Mouse (Mus musculus) adrenal gland, adult 18-20 months (tissue): ENCODE results near the gene Zfp36l1. TPM values are rescaled to one million over a fixed set of nuclear protein-coding genes. Genes with fewer than 3 reads are reported as not detected.

Source experiments
- DNase-seq, 2 experiments: peaks; one replicate each; pipeline ENCODE4 v3.0.0; 2021 to 2022; ENCODE audit warnings: low spot score in 2 of 2
- total RNA-seq, 2 experiments: library from RNA; stranded (reverse); gene quantifications; 1 replicate in 1 of 2; 2 replicates in 1 of 2; pipeline ENCODE4 v1.2.3; 2021

Zfp36l1 gene
- total RNA-seq, 2 experiments from 2014 or later = 172 to 225 TPM

DNA sequence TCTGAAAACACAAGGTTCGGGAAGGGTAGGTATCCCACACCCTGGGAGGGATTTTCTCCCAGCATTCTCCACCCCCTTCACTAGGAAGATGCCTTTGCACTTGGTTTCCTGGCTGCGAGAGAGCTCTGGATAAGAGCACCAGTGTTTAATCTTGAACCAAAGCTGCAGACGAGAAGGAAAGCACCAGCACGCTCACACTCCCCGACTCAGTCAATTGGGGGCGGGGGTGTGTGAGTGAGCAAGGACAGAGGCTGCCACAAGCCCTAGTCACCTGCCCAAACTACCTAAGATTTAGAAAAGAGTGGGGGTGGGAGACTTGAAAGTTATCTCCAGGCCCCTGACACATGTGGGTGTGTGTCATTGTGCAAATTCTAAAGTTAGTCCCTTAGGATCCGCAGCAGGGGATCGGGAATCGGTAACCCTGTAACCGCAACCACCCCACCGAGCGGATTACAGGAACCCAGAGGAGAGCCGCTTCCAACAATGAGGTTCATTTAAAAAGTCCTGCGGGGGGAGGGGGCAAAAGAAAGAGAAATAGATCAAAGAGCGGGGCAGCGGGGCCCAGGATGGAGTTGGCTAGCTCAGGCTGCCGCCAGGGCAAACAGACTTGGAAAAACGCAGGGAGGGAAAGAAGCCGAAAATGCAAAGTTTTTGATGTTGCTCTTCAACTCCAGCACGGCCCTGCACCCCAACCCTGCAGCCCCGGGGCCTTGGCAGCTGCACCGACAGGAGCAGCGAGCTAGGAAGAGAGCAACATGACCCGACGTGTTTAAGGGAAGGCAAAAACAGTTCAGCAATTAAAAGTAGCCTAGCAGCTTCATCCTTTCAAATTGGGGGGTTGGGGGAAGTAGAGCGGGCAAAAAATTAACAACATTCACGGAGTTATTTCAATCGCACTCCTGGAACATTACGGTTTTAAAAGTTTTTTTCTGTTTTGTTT is 1.4 kb downstream of the Zfp36l1 start:
- peak; percentile 41 to 49 for DNase-seq

DNA sequence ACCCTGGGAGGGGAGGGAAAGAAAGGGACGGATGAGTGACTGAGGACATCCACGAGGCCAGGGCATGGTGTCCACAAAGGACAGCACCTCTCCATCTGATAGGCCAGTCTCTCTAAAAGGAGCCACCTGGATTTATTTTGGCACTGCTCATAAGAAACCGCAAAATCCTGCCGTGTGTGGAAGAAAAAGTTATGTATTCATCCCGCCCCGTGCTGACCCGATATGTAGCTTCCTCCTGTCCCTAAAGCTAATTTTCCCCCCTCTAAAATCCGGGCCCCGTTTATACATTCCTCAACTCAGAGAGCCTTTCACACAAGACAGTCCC is 2.3 kb downstream of the Zfp36l1 start:
- DNase-seq = no peak

DNA sequence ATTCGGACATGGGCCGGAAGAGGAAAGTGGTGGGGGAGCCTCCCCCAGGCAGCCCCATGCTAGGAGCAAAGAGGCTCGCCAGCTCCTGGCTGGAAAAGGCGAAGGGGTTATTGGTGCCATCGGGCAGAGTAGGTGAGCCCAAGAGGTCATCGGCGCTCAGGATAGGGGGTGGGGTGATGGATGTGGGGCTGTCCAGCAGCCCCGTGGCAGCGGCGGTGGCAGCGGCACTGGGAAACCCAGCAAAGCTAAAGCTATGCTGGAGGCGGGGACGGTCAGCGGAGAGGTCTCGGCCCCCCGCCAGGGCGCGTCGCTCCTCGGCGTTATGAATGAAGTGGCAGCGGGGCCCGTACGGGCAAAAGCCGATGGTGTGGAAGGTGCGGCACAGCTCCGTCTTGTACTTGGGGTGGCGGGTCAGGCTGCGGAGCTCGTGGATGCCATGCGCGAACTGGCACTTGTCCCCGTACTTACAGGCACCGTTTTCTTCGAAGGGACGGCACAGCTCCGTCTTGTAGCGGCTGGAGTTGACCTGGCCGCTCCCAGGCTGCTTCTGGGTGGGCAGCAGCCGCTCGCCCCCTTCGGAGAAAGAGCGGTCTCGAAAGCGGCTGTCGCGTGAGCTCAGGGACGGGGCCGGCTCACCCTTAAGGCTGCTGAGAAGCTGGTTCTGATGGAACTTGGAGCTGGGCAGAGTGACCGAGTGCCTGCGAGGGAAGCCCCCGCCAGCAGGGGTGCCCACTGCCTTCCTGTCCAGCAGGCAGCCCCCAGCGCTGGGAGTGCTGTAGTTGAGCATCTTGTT is 2.9 kb downstream of the Zfp36l1 start:
- peak; percentile 59 to 63 for DNase-seq

DNA sequence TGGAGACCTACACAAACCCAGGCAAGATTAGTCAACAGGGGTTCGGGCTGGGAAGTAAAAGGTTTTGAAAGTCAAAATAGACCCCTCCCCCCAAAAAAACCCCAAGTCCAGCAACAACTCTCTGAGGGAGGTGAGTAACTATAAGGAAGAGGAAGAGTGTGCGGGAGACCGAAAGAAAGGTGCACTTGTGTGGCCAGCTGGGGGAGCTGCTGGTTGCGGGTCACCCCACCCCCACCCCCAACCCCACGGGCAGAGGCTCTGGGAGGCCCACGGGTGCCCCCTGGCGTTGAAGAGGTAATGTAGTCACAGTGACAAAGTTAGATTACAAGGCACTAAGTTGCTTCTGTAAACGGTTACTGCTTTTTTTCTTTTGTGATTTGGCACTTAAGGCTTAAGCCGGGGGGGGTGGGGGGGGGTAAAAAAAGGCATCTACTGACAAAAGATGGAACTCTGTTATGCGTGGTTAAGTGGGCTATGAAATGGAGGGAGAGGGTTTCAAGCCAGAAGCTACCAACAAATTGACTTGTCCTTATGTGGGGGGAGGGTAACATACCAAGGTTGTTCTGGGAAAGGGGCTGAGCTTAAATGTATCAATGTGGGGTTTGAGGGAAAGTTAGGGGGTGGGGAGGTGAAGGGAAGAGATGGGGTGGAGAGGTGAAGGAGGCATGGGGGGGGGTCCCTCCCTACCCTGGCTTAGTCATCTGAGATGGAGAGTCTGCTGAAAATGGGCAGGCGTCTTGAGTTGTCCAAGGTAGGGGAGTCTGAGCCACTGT is 3.7 kb downstream of the Zfp36l1 start:
- DNase-seq = peak; percentile 80 to 83

DNA sequence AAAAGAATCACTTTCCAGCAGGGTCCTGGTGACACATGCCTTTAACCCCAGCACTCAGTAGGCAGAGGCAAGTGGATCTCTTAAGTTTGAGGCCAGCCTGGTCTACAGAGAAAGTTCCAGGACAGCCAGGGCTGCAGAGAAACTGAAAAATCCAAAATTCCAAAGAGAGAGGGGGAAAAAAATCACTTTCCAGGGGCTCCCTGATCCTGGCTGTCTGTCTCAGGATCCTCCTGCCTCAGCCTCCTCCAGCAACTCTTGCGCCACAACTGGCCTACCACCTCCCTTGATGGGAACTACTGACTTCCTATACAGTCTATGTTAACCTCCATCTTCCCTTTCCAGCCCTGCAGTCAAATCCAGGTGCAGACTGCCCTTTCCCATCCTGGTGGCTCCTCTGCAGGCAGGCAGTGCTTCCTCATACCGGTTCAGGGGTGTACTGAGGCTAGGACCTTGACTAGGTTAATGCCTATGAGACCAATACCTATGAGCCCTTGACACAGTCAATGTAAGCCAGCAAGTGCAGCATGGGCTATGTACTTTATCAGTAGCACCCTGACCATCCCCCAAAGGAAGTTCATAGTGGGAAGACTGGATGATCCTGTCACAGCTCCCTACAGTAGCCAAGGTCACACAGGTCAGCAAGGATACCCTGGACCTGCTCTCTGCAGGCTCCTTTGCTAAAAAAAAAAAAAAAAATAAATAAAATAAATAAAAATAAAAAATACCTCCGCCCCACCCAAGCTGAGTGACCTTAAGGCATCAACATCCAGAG is 5.7 kb downstream of the Zfp36l1 start:
- DNase-seq = no peak

DNA sequence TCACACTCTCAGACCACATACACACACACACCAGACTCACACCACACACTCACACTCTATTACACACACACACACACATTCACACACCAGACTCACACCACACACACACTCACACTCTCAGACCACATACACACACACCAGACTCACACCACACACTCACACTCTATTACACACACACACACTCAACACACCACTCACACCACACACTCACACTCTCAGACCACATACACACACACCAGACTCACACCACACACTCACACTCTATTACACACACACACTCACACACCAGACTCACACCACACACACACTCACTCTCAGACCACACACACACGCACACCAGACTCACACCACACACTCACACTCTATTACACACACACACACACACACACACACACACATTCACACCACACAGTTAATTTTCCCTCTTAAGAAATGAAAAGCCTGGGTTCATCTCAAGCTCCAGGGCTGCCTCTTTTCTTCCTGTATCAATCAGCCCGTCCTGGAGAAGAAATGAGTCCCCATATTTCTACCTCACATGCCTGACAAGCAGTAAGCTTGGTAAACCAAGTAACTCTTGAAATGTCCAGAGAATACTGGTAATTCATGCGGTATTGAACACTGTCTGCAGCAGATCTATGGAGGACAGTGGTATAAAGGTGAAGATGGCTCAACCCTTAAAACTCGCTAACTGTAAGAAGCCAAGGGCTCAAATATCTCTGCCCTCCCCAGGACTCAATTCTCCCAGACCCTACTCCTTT is 6.5 kb downstream of the Zfp36l1 start:
- DNase-seq = no peak

DNA sequence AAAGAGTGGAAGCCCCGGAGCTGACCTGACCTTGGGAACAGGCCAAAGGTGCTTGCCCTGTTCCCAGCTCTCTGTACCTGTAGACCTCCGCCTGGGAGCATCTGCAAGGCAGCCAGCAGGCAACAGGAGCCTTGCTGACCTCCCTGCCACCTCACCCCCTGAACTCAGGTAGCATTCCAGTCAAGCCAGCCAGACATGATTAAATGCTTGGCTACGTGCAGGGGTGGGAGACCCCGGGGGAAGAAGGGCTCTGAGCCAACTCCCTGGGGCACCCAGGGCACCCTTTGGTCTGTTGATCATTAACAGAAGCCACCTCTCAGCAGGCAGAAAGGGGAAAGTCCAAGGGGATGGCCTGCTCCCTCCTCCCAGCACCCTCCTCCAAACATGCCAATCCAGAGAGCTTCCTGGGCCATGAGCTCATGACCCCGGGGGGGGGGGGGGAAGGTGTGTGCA is 9.3 kb downstream of the Zfp36l1 start:
- DNase-seq = no peak

DNA sequence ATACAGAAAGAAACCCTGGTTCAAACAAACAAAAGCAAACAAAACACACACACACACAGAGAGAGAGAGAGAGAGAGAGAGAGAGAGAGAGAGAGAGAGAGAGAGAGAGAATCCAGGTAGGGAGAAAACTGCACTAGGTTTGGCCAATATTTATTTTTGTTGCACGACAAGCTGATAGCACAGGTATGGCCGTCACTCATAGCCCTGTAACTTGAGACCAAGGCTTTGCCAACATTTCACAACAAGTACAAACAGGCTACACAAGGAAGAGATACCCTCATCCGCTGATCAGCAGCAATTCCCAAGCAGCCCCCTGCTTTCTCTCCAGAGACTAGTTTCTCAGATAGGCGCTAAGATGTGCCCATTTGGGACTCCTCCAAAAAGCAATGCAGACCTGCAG is 9.7 kb downstream of the Zfp36l1 start:
- DNase-seq = no peak

DNA sequence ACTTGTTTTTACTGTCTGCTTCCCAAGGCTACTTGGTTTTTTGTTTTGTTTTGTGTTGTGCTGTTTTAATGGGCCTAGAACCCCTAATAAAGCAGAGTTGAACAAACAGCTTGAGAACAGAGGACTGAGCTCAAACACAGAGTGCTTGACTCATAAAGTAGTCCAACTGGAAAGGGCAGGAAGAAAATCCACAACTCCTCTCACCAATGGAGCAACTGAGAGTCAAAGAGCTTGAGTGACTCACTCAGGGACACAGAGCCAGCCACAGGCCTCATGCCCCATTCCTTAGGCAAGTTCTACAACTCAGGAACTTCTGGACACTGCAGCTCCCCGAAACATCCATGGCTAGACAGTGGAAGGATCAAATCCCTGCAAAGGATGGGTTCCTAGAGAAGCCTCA is 14.0 kb downstream of the Zfp36l1 start:
- DNase-seq = no peak

DNA sequence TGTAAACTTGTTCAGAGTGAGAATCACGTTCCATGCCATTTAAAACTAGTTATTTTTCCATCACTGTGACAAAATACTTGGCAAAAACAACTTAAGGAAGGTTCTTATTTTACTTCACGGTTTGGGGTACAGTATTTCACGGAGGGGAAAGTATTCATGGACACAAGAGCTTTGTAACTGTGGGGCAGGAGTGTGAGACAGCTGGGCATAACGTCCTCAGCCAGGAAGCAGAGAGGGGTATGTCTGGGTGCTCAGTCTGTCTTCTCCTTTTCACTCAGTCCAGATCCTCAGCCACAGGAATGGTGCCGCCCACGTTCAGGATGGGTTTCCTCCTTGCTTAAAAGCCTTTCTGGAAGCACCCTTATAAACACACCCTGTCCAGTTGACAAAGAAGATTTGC is 16.1 kb downstream of the Zfp36l1 start:
- DNase-seq = no peak

DNA sequence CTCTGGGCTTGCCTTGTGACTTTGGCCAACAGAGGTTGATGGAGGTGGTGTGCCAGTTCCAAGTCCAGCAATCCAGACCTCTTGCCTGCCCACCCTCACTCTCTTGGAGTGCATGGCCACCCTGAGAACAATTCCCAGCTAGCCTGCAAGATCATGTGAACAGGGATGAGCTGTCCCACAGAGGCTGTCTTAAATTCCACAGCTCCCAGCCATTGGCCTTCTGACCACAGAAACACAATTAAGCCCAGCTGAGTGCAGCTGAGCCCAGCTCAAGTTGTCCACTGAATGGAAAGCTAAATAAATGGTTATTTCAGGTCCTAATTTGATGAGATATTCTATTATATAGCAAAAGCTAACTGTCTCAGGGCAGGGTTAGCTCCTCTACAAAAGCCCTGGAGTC is 20.0 kb downstream of the Zfp36l1 start:
- DNase-seq = no peak

DNA sequence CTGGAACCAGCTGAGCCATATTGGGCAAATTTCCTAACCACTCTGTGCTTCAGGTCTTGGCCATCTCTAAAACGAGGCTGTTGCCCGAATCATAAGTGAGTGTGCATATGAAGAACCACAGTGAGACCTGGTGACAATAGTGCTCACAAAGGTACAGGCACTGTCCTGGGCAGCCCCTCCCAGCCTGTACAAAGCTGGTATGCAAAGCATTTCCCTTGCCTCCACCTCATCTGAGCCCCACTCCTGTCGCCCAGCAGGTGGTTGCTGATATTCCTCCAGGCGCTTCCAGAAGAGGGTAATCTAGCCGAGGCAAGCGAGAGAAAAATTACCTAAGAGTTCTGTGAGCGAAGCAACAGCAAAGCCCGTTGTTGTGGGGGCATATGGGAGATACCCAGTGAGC is 21.7 kb downstream of the Zfp36l1 start:
- DNase-seq = no peak

DNA sequence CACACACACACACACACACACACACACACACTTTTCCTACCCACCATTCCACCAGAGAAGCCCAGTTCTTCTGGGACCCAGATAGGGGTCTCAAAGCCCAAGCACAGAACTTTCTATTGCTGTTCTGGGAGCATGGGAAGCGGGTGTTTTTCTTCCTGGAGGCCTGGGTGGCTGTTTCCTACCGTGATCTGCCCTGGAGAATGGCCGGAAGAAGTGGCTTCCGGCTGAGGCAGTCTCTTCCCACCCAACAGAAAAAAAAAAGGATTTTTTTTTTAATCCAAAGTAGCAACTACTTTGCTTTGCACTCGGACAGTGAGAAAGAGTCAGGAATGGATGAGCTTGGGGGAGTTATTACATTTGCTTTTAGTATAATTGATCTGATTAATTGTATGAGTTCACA is 22.3 kb downstream of the Zfp36l1 start:
- no peak for DNase-seq

DNA sequence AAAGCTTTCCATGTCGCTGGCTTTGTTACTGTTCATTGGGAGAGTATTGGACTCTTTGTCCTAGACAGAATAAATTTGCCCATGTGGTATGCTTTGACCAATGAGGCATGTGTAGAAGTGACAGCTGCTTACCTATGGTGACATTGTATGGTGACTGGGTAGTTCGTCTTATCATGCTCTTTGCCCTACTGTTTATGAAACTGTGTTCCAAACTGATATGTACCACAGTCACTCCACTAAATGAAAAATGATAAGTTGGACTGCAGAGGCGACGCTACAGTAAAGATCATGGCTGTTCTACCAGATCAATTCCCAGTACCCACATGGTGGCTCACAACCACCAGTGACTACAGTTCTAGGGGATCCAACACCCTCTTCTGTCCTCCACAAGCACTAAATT is 24.7 kb downstream of the Zfp36l1 start:
- no peak for DNase-seq

DNA sequence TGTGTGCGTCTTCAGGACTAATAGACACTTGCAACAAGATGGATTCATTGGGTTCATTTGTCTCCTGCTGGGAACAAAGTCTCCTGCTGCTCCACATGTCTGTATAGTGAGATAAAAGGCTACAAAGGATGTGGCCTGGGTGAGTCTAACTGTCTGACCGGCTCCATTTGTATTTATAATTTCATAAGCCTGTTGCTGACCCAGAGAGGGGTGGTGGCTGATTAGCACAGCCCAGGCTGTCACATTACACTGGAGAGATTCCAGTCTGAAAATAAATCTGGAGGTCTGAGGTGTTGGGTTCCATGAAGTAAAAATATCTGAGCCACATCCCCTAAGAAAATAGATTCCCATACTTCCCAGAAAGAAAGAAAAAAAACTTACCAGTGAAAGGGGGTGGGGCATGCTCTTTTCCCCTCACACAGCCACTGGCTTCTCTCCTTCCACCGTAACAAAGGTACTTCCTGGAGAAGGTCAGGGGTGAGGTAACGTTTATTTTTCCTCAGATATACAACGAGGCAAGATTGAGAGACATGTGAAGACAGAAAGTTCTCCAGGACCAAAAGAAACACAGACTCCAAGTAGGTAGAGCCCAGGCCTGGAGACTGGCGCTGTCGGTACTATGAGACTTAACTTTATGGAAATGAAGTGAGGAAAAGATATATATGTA is 28.2 kb downstream of the Zfp36l1 start:
- no peak for DNase-seq

DNA sequence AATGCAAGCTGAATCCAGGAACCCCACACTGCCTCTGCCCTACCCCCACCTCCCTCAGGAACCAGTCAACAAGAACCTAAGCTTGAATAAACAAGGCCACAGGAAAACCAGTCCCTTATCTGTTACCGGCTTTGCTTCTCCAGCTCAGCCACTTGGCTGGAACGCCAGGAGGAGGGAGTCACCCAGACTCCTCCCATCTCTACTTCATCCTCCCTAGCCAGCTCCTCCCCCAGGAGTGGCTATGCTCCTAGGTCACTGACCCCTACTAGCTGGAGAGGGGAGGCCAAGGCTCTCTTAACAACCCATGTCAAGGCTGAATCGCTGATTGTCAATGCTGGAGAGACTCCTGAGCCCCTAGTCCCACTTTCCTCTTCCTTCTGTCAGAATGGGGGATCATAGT is 28.9 kb downstream of the Zfp36l1 start:
- peak in 1 of 2 experiments; percentile 50 for DNase-seq

DNA sequence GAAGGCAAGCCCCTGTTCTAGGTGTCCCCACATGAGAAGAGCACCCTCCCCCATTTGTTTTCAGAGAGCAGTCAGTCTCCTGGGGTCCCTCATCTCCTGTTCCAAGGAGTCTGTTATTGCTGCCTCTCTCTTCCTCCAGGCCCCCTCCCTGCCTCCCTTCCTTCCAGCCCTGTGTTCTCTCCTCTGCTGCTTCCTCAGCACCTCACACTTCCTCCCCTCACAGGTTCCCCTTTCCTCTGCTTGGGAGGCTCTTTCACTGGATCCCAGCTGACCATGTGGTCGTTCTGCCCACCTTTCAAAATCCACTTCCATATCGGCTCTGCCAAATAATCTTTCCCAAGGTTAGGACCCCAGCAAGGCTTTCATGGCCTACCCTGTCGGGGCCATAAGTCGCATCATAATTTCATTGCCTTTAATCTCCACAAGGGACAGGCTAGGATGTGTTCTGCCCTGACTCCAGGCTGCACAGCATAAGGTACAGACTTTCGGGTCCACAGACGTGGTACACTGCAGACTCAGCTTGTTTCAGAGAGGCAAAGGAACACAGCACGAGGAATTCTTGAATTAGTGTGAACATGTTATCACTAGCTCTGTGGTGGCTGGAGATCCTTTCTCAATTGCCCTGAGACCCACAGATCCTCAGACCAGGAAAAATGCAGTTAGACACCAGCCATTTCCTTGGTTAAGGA is 29.5 kb downstream of the Zfp36l1 start:
- no peak for DNase-seq

DNA sequence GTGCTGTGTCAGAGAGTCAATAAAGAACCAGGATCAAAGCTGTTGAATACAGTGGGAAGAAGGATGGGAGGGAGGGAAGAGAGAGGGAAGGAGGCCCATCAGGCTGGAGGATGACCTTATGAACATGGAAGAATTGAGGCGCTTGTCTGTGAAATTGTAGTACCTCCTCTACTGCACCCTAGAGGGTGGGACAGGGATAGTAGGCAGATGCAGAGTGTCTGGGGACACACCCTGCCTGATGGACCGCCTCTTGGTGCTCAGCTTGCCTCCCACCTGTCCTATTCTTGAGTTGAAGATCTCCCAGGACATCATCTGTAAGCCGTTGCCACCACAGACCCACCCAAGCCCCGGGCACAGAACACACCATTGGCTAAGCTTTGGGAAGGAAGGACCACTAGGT is 30.1 kb downstream of the Zfp36l1 start:
- no peak for DNase-seq

DNA sequence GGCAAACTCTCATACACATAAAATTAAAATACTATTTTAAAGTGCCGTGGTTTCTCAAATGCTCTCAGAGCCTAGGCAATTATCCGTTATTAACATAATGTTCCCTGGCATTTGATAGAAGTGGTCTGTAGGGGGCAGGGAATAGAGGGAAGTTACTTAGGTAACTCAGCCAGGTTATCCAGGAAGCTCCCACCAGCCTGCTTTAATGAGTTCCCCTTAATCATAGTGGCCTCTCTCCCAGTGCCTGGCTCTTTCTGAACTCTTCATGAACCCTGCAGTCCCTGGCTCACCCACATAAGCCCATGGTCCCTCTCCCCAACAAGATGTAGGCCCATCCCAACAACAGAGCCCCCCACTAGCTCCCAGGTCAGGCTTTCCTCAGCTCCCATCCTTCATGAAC is 31.4 kb downstream of the Zfp36l1 start:
- no peak for DNase-seq
